Mouse (Mus musculus): ENCODE data around the gene Spsb3.

DNA sequence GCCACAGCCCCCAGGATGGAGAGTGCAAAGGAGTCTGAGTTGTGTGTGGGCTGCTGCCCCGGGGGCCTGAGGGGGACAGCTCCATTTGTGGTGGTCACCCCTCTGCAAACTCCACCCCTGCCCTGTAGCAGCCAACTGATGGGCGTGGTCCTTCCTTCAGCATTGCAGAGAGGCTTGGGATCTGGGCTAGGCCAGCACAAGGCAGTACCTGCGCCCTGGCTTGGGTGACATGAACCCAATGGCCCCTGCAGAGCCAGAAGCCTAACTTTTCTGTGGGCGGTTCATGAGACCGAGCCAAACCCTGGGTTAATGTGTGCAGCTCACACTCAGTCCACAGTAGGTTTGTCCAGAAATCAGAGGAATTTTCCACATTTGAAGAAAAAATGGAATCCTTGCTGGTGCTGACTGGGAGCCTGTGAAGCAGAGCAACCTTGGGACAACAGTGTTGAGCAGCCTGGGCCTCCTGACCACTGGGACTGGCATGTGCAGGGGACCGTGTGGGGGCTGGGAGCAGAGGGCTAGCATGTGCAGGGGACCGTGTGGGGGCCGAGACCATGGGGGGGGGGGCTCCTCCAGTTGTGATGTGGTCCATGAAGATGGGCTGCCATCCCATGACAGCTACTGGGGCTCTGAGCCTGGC lies 28.5 kb upstream of the Spsb3 start:
- no peak for TF ChIP-seq ZMIZ1 (IDR thresholded peaks at IDR 0.05; ENCODE audit: low read depth, low read length)
- TF ChIP-seq HCFC1 (IDR thresholded peaks at IDR 0.05; ENCODE audit: low read depth, low read length), result no peak
- TF ChIP-seq POLR2A (IDR thresholded peaks at IDR 0.05; ENCODE audit: low read depth, low read length), result no peak
- no peak for TF ChIP-seq CTCF (conservative IDR thresholded peaks at IDR 0.05 in 1 of 2, IDR thresholded peaks at IDR 0.05 in 1 of 2; ENCODE audit: low read depth in 2 of 2, low read length in 2 of 2)
- TF ChIP-seq JUND (conservative IDR thresholded peaks at IDR 0.05; ENCODE audit: low read depth, low read length), result no peak
- no peak for TF ChIP-seq USF1 (IDR thresholded peaks at IDR 0.05; ENCODE audit: low read depth, low read length)
- no peak for TF ChIP-seq MYC (IDR thresholded peaks at IDR 0.05; ENCODE audit: low read depth, low read length)
- TF ChIP-seq MEF2A (IDR thresholded peaks at IDR 0.05; ENCODE audit: borderline replicate concordance, low read depth, low read length), result no peak
- no peak for TF ChIP-seq ZNF384 (IDR thresholded peaks at IDR 0.05; ENCODE audit: low read depth, low read length)
- TF ChIP-seq EP300 (IDR thresholded peaks at IDR 0.05; ENCODE audit: low read length), result no peak
- TF ChIP-seq CHD2 (IDR thresholded peaks at IDR 0.05; ENCODE audit: low read length), result no peak
- no peak for TF ChIP-seq CHD1 (IDR thresholded peaks at IDR 0.05; ENCODE audit: low read depth, low read length)

Measured in CH12.LX (cell line).